ENCODE assay signal across 16 mouse cellular contexts in the genomic region with DNA sequence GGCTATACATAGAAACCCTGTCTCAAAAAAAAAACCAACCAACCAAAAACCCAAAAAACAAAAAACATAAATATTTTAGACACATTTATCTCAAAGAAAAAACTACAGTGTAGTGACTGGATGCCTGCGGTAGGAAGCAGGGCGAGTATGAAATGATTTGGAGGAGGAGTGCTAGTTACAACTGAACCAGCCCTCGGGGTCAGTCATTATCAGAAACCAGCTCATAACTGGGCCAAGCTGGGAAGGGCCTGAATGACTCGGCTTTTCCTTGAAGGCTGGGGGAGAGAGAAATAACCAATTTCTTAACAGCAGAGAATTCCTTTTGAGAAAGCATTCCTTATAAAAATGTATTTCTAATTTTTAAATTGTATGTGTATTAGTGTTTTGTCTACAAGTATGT. TPM values are rescaled to one million over a fixed set of nuclear protein-coding genes. Genes with fewer than 3 reads are reported as not detected.
A peak's percentile ranks its signal among the peaks of the same experiment; 100 is the strongest.
DNase-seq lines count a peak whose midpoint lies in the region; ATAC-seq lines count a peak whose summit lies in the region.
"Had no signal": no experiment of that assay in that cellular context is flagged by ENCODE, and none has a peak within 500 bp of the region (broad histone marks: within the 10 kb centered on the region; RNA-seq: fewer than 3 reads in every experiment).

No protein-coding gene starts in this region.

- no peak for ATAC-seq in heart, embryonic 14.5 days (ENCODE audit: insufficient number of reproducible peaks, insufficient read depth, low FRiP score, low read depth)
- peak; percentile 50; the same call in 1 of the 2 replicates for ATAC-seq in liver, embryonic 12.5 days
- no peak for ATAC-seq in forebrain, embryonic 16.5 days
- ATAC-seq: midbrain, embryonic 15.5 days had no signal

- peaks cover 98% of the 10 kb centered on the region for H3K36me3 ChIP-seq in heart, embryonic 14.5 days (ENCODE audit: control insufficient read depth, insufficient read depth, low read length)
- peaks cover 59% of the 10 kb centered on the region for H3K36me3 ChIP-seq in liver, embryonic 12.5 days
- peaks cover 20% of the 10 kb centered on the region for H3K36me3 ChIP-seq in forebrain, embryonic 16.5 days (ENCODE audit: control insufficient read depth, insufficient read depth)

- DNase-seq in heart, adult 9 months (ENCODE audit: low spot score in 2 of 2): no peak
- peak; percentile 58 for DNase-seq in 3T3-L1 (ENCODE audit: low read depth, low spot score)
- DNase-seq in c-Kit-positive CD71-positive TER-119-positive erythroid progenitor cells, embryonic 14.5 days (ENCODE audit: low spot score): peak; percentile 51
- DNase-seq in cerebellum, postnatal 10 days: no peak
- DNase-seq: adrenal gland, postnatal 10 days; cerebellum, adult 11 months; kidney, adult 8-10 months; layer of hippocampus, postnatal 36 days; lung, adult 2 months; thymus, postnatal 4 days had no signal

- WGBS in heart, embryonic 14.5 days: 62% methylated on average over 4 of the region's 4 CpGs
- WGBS in liver, embryonic 12.5 days (ENCODE audit: insufficient replicate concordance): 35% methylated on average over 4 of the region's 4 CpGs
- WGBS in forebrain, embryonic 16.5 days: 95% methylated on average over 4 of the region's 4 CpGs

- peak overlapping the region; percentile 4 to 76; a peak in 2 of 4 replicates for H3K27ac ChIP-seq in heart, embryonic 14.5 days (replicated peaks in 1 of 2; ENCODE audit: control insufficient read depth in 1 of 2, insufficient read depth in 1 of 2, low read depth in 2 of 2, low read length in 2 of 2)
- peak overlapping the region; percentile 98 for H3K27ac ChIP-seq in liver, embryonic 12.5 days
- no peak overlapping the region for H3K27ac ChIP-seq in forebrain, embryonic 16.5 days (ENCODE audit: low read length)
- H3K27ac ChIP-seq: hindbrain, embryonic 12.5 days; midbrain, embryonic 15.5 days had no signal

- peaks cover 6% of the 10 kb centered on the region for H3K9me3 ChIP-seq in heart, embryonic 14.5 days (ENCODE audit: control insufficient read depth, low read length)
- peaks cover 15% of the 10 kb centered on the region for H3K9me3 ChIP-seq in liver, embryonic 12.5 days (replicated peaks)
- H3K9me3 ChIP-seq in forebrain, embryonic 16.5 days (ENCODE audit: control insufficient read depth, low read length): no peaks in the 10 kb centered on the region; the same call in 1 of the 2 replicates

- no peak overlapping the region for H3K4me2 ChIP-seq in heart, embryonic 14.5 days (ENCODE audit: low read length)
- peak overlapping the region; percentile 78 for H3K4me2 ChIP-seq in liver, embryonic 12.5 days
- H3K4me2 ChIP-seq in forebrain, embryonic 16.5 days (ENCODE audit: low read length): no peak overlapping the region
- H3K4me2 ChIP-seq: hindbrain, embryonic 12.5 days; midbrain, embryonic 15.5 days had no signal

- no peak overlapping the region for H3K4me3 ChIP-seq in heart, embryonic 14.5 days (ENCODE audit: control insufficient read depth in 1 of 2, insufficient read depth in 1 of 2, low read depth in 1 of 2, low read length in 2 of 2)
- no peak overlapping the region for H3K4me3 ChIP-seq in liver, embryonic 12.5 days
- H3K4me3 ChIP-seq in forebrain, embryonic 16.5 days (replicated peaks; ENCODE audit: low read length): no peak overlapping the region
- H3K4me3 ChIP-seq: hindbrain, embryonic 12.5 days; midbrain, embryonic 15.5 days had no signal

- no peaks in the 10 kb centered on the region for H3K27me3 ChIP-seq in heart, embryonic 14.5 days (ENCODE audit: control insufficient read depth, insufficient read depth, low read length)
- no peaks in the 10 kb centered on the region for H3K27me3 ChIP-seq in liver, embryonic 12.5 days (replicated peaks)
- H3K27me3 ChIP-seq in forebrain, embryonic 16.5 days (replicated peaks; ENCODE audit: control insufficient read depth, insufficient read depth, low read length): no peaks in the 10 kb centered on the region
- H3K27me3 ChIP-seq: CH12.LX; hindbrain, embryonic 12.5 days; midbrain, embryonic 15.5 days had no signal

- peaks cover 31 to 64% of the 10 kb centered on the region in 2 experiments for H3K4me1 ChIP-seq in heart, embryonic 14.5 days (ENCODE audit: control insufficient read depth in 2 of 2, insufficient read depth in 2 of 2, low read length in 2 of 2)
- peaks cover 66% of the 10 kb centered on the region for H3K4me1 ChIP-seq in liver, embryonic 12.5 days
- H3K4me1 ChIP-seq in forebrain, embryonic 16.5 days (replicated peaks; ENCODE audit: control insufficient read depth, insufficient read depth, low read length): peaks cover 32% of the 10 kb centered on the region

- H3K9ac ChIP-seq in heart, embryonic 14.5 days (ENCODE audit: low read length): no peak overlapping the region
- H3K9ac ChIP-seq in liver, embryonic 12.5 days: peak overlapping the region; percentile 47; the same call in 1 of the 2 replicates
- no peak overlapping the region for H3K9ac ChIP-seq in forebrain, embryonic 16.5 days (replicated peaks; ENCODE audit: low read depth, low read length)
- H3K9ac ChIP-seq: hindbrain, embryonic 12.5 days; midbrain, embryonic 15.5 days had no signal

RNA-seq across cellular contexts. Expression of gene Tpm1, which starts 11.5 kb away (rescaled TPM):
- polyA plus RNA-seq in heart, embryonic 14.5 days (2014; fragmentation: Nextera tagmentation; extraction: Ambion mirVana): 5,210 and 5,334 TPM in 2 replicates
- 214 and 225 TPM in 2 replicates for polyA plus RNA-seq in liver, embryonic 12.5 days (2016; fragmentation: Nextera tagmentation; extraction: Ambion mirVana)
- 120 and 127 TPM in 2 replicates for polyA plus RNA-seq in forebrain, embryonic 16.5 days (2015; fragmentation: Nextera tagmentation; extraction: Ambion mirVana)

Comparison
In these comparisons a context has a peak if more than half of its experiments do, and no peak if none do; other contexts are left out.
1. DNase-seq: peak in 3T3-L1 (single experiment) and c-Kit-positive CD71-positive TER-119-positive erythroid progenitor cells, embryonic 14.5 days (single experiment); none in heart, adult 9 months (0 of 2) and cerebellum, postnatal 10 days (0 of 2).
2. RNA of gene Tpm1, which starts 11.5 kb away (polyA plus RNA-seq): 5,210 to 5,334 TPM in heart, embryonic 14.5 days; 214 to 225 TPM in liver, embryonic 12.5 days and 120 to 127 TPM in forebrain, embryonic 16.5 days; every median in the first group is over 10 times any median in the second.